Mouse (Mus musculus): ENCODE results near the gene Sbk2.
A peak's percentile ranks its signal among the peaks of the same experiment; 100 is the strongest.

Gene Sbk2

DNA sequence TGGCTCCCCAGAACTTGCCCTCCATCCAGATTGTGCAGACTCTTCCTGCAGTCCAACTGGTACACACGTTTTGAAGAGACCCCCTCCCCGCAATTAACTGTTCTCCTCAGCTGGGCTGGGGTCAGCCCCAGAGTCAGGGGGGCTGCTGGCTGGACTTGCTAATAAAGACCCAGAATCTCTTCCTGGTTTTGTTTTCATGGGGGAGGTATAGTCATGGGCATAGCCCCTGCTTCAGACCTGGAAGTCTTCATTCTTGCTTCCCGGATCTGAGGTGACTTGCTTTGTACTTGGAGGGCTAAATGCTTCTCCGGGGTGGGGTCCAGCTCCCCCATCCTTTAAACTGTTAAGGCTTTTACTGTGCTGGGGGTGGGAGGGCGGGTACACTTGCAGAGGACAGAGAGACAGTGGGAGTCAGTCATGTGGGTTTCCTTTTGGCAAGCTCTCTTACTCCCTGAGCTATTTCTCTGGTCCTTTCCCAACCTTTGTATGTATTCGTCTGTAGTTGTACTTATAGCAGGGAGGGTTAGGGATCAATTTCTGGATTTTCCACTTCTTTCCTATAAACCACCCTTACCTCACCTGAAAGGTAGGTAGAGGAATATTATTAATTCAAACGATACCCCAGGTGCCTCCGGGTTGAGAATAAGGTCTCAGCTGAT, 42.3 kb downstream of the Sbk2 start, which contains the start of gene Nat14:
Nat14 (plus strand) TSS at position 205 of the 659 bp plus-strand sequence.
- no peak for DNase-seq (ENCODE audit: low spot score)

- DNase-seq (ENCODE audit: low spot score) = no peak
Measured at GRCm38 (mm10) chr7:4920976-4921823, 43.0 kb downstream of the Sbk2 start.

GRCm38 (mm10) chr7:4920496-4920895, 43.7 kb downstream of the Sbk2 start:
- no peak for DNase-seq (ENCODE audit: low spot score)

GRCm38 (mm10) chr7:4919971-4920370, 44.2 kb downstream of the Sbk2 start:
- no peak for DNase-seq (ENCODE audit: low spot score)

- DNase-seq (ENCODE audit: low spot score) = no peak
Measured at GRCm38 (mm10) chr7:4919096-4919495, 45.1 kb downstream of the Sbk2 start.

DNA sequence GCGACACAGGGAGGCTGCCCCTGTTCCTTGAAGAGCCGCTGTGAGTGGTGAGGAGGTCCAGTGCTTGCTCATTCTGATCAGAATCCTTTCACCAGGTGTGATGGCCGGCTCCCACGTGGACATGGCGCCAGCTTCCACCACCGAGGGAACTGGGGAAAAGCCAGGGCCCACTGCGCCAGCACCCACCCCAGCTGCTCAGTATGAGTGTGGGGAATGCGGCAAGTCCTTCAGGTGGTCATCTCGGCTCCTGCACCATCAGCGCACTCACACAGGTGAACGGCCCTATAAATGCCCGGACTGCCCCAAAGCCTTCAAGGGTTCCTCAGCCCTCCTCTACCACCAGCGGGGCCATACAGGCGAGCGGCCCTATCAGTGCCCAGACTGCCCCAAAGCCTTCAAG, 45.5 kb downstream of the Sbk2 start:
- no peak for DNase-seq (ENCODE audit: low spot score)

DNA sequence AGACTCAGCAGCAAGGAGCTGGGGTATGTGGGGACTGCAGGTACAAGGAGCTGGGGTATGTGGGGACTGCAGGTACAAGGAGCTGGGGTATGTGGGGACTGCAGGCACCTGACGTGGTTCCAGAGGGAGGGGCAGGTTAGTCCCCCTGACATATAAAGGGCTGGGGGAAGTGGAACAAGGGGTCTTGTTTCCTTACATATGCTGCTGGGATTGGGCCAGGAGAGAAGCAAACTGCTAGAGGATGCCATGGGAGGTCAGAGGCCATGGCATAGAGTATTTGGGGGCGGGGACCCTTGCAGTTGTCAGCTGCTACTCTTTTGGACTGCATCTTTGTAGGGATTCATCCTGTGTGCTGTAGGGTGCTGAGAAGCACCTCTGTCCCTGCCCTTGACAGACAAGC, 46.7 kb downstream of the Sbk2 start:
- DNase-seq (ENCODE audit: low spot score) = no peak

DNA sequence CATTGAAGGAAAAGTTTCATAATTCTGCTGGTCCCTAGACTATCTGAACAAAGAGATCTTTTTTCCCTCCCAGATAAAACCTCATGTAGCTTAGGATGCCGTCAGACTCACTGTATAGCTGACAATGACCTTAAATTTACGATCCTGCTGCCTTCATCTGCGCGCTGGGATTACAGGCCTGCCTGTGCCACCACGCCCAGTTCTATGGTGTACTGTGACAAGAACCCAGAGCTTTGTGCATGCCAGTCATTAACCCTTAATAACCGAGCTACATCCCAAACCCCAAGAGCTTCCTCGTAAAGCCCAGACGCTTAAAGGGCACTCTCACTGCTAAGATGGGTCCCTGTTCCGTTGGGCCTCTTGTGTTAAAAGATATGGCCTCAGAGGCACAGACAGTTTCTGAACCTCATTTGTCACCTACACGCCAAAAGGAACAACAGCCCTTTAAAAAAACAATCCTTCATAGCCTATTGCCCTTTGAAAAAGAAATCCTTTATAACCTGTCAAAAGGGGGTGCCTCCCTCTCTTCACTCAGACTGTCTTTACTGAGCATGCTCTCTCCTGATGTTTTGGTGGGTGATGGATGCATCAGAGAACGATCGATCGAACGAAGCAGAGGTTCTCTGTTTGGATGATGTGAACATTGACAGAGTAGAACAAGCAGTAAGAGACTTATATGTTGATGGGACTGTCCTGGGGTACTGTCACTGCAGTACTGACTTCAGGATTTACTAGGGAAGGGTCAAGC, 48.4 kb downstream of the Sbk2 start:
- no peak for DNase-seq (ENCODE audit: low spot score)

DNA sequence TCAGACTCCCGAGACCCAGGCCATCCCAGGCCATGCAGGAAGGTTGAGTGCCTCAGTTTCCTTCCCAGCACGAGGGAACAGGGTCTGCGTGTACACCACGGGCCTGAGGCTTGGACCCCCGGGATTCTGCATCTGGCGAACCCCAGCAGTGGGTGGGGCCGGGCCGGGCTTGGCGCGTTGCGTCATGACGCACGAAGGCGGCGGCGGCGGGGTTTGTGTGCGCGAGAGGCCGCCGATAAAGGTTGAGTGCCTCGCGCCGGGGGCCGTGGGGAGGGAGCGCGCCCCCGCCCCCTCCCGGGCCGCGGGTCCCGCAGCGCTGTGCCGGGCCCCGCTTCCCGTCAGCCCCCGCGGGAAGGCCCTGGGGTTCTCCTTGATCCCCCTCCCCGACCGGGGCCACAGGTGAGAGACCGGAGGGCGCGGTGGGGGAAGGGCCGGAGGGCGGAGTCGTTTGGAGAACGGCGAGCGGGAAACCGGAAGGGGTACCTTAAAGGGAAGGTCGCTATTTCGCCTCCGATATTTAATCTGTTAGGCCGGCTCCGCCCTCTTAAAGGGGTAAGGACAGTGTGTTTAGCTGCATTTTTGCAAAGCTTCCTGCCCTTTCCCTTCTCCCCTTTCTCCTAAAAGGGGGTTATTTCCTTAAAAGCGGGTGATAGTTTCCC, 49.1 kb downstream of the Sbk2 start, which contains the start of gene Zfp628:
Zfp628 (plus strand) TSS at position 211 of the 659 bp plus-strand sequence.
- DNase-seq (ENCODE audit: low spot score) = peak; percentile 89

DNA sequence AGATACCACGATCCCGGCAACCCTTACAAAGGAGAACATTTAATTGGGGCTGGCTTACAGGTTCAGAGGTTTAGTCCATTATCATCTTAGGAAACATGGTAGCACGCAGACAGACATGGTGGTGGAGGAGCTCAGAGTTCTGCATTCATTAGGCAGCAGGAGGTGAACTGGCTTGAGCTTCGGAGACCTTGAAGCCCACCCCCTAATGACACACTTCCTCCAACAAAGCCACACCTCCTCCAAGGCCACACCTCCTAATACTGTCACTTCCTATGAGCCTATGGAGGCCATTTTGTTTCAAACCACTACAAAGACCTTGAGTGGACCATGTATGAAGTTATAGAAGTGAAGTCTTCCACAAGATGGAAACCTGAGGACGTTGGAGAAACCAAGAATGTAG, 52.0 kb downstream of the Sbk2 start:
- DNase-seq (ENCODE audit: low spot score) = no peak

GRCm38 (mm10) chr7:4911561-4911960, 52.6 kb downstream of the Sbk2 start:
- no peak for DNase-seq (ENCODE audit: low spot score)

GRCm38 (mm10) chr7:4906466-4906950, 57.7 kb downstream of the Sbk2 start, which contains the start of gene Gm36210:
Gene Gm36210, minus strand, starts transcription at chr7:4906516.
- DNase-seq (ENCODE audit: low spot score) = no peak

- DNase-seq (ENCODE audit: low spot score) = no peak
Measured at GRCm38 (mm10) chr7:4902404-4902803, 61.8 kb downstream of the Sbk2 start.

DNA sequence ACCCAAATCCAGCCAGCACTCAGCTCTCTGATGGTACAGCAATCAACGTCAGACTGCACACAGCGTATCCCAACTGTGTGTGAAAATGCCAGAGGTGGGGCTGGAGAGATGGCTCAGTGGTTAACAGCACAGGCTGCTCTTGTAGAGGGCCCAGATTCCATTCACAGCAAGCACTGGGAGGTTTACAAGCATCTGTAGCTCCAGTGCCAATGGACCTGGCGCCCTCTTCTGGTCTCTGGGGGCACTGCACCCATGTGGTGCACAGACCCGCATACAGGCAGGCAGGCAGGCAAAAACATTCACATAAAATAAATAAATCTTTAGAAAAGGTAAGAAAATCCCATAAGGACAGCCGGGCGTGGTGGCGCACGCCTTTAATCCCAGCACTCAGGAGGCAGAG, 63.0 kb downstream of the Sbk2 start:
- DNase-seq (ENCODE audit: low spot score) = no peak

DNA sequence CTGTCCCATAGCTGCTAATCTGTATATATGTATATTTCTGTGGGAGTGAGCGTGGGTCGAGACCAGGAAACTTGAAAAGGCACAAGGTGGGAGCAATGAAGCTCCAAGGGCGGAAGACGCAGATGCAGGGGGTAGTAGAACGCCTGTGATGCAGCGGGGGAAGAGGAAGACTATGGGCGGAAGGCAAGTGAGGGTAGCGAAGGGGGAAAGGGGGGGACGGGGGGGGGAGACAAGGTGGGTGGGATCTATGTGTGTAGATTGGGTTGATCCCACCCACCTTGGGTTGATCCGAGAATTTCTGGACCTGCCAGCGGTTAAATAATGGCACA, 63.7 kb downstream of the Sbk2 start:
- no peak for DNase-seq (ENCODE audit: low spot score)

GRCm38 (mm10) chr7:4899649-4900522, 64.3 kb downstream of the Sbk2 start:
- DNase-seq (ENCODE audit: low spot score) = no peak

DNA sequence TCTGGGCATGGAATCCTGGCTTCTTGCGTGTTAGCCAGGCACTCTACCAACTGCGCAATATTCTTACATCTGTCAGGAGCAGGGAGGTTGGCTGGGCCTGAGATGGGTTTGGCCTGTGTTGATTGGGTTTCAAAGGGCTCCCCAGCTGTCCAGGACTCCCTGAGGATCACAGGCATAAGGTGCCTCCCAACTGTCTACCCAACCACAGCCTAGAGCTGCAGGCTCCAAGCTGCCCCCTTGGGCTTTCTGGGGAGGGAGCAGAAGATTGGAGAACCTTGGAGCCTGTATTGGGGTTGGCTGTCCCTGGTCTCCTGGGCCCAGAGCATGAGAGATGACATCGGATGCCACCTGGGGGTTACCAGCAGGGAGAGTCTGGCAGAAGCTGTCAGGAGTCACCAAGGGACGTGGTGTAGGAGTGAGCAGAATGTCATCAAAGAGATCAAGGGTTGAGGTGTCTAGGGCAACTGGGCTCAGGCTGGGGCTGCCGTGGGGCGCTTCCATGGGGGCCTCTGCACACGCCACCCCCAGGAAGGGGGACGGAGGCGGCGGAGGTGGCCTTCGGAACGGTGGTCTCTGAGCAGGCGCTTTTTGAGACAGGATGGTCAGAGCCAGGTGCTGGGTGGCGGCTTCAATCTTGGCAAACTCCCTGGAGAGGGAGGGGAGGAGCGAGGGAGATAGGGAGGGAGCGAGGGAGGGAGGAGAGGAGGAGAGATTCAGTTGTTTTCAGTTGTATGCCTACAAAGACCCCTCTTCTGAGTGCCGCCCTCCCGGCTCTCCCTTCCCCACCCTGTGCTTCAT, 65.2 kb downstream of the Sbk2 start:
- DNase-seq (ENCODE audit: low spot score) = no peak

DNA sequence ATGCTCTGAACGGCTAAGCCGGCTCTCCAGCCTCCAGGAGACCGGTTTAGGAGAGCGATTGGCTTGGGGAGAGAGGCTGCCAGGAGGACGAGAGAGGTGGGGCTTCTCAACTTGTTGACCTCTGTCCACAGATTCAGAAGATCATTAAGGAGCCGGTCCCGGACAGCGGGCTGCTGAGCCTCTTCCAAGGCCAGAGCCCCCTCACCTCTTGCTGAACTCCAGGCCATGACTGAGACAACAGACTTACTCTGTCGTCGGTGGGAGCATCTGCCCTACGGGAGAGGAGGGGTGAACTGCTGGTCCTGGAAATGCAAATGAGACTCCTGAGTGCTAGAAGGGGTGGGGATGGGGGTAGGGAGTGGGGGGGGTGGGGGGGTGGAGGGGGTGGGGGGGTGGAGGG, 69.0 kb downstream of the Sbk2 start:
- DNase-seq (ENCODE audit: low spot score) = no peak
